Mouse (Mus musculus) embryonic facial prominence, embryonic 15.5 days (tissue): Measurements from ENCODE around the gene Dnajc8. TPM values are rescaled to one million over a fixed set of nuclear protein-coding genes. Genes with fewer than 3 reads are reported as not detected.
"Not testable (repeated sequence)": the region's sequence is repeated elsewhere in the genome, so short reads cannot be mapped to it uniquely, and the experiment has no call there.

ENCODE experiments used
- ATAC-seq: fragments of 200-750 bp; cut with Nextera tagmentation; 2 replicates; pipeline ENCODE4 v1.8.0; 2017; ENCODE audit warnings: low read depth, moderate TSS enrichment; ENCODE audit not compliant: insufficient number of reproducible peaks, low FRiP score, low TSS enrichment
- H3K27ac ChIP-seq: fragments of 300-500 bp; sonication (generic); replicated peaks from 2 replicates; pipeline ENCODE4 v1.5.1; 2015; ENCODE audit warnings: mild to moderate bottlenecking, inconsistent platforms
- H3K27me3 ChIP-seq: fragments of 300-500 bp; sonication (generic); 2 replicates; pipeline ENCODE4 v1.6.1; 2015; ENCODE audit warnings: inconsistent platforms
- H3K36me3 ChIP-seq: fragments of 300-500 bp; sonication (generic); 2 replicates; pipeline ENCODE4 v1.6.1; 2015; ENCODE audit warnings: mild to moderate bottlenecking, inconsistent platforms
- H3K4me1 ChIP-seq: fragments of 300-500 bp; sonication (generic); 2 replicates; pipeline ENCODE4 v1.6.1; 2015; ENCODE audit warnings: inconsistent platforms
- H3K4me2 ChIP-seq: fragments of 300-500 bp; sonication (generic); replicated peaks from 2 replicates; pipeline ENCODE4 v1.6.1; 2015; ENCODE audit warnings: mild to moderate bottlenecking, inconsistent platforms
- H3K4me3 ChIP-seq: fragments of 300-500 bp; sonication (generic); replicated peaks from 2 replicates; pipeline ENCODE4 v1.5.1; 2015; ENCODE audit warnings: mild to moderate bottlenecking, inconsistent platforms
- H3K9ac ChIP-seq: fragments of 300-500 bp; sonication (generic); 2 replicates; pipeline ENCODE4 v1.6.1; 2015; ENCODE audit warnings: inconsistent platforms
- H3K9me3 ChIP-seq: fragments of 300-500 bp; sonication (generic); replicated peaks from 2 replicates; pipeline ENCODE4 v1.6.1; 2016; ENCODE audit warnings: inconsistent platforms
- WGBS: fragments of 180-500 bp; shearing (Covaris S2); methylation state at CpG from one replicate; pipeline ENCODE4 v1.1.7; 2015; 5-methylcytosine and 5-hydroxymethylcytosine counted together
- polyA plus RNA-seq: library from polyadenylated mRNA; unstranded; fragments of >200 nt; fragmentation: Nextera tagmentation; extraction: Ambion mirVana; gene quantifications from 2 replicates; pipeline ENCODE4 v1.2.1, GENCODE M21; 2015

Dnajc8 gene
- polyA plus RNA-seq, 1 experiment from 2014 or later, result 149 TPM

DNA sequence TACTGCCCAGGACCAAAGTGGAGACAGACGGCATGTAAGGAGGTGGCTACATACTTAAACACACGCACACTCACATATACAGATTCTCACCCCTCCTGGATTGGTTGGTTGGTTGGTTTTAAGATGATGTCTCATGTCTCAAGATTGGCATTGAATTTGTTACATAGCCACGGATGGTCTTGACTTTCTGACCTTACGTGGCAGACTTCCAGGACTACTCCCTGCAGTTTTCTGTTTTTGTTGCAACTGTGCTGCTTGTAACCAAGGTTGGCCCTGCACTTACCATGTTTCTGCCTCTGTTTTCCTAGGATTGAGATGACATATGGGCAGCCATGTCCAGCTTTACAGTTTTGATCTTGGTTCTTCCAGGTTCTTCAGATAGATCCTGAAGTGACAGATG, 6.1 kb downstream of the Dnajc8 start:
- peaks cover 74% of the 10 kb centered on the region for H3K36me3 ChIP-seq
- no peak for ATAC-seq
- 85% methylated on average over 4 of the region's 4 CpGs for WGBS
- H3K27ac ChIP-seq, result no peak overlapping the region
- peaks cover 10% of the 10 kb centered on the region for H3K4me1 ChIP-seq
- H3K4me3 ChIP-seq, result no peak overlapping the region
- no peaks in the 10 kb centered on the region for H3K27me3 ChIP-seq
- no peak overlapping the region for H3K4me2 ChIP-seq
- H3K9me3 ChIP-seq, result no peaks in the 10 kb centered on the region
- no peak overlapping the region for H3K9ac ChIP-seq

DNA sequence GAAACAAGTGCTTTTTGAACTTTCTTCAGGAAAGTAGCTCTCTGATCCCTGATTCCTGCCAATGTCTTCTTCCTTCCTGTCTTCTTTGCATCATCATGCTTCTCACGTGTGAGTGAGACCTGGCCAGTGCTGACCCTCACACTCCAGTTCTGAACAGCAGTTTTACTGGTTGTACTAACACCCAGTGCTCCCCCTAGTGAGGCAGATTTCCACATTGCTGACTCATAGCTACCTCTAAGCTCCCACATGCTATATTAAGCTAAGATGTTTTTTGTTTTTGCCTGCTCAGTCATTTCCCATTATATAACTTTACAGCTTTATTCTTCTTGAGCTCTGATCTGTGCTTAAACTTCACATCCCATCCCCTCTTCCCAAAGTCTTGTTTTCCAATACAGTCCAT, 7.4 kb downstream of the Dnajc8 start:
- H3K4me3 ChIP-seq, result no peak overlapping the region
- H3K27ac ChIP-seq, result no peak overlapping the region
- H3K36me3 ChIP-seq, result peaks cover 87% of the 10 kb centered on the region
- 52% methylated on average over 1 of the region's 1 CpGs for WGBS
- H3K4me2 ChIP-seq, result no peak overlapping the region
- no peak for ATAC-seq
- no peaks in the 10 kb centered on the region for H3K9me3 ChIP-seq
- H3K4me1 ChIP-seq, result no peaks in the 10 kb centered on the region
- H3K9ac ChIP-seq, result no peak overlapping the region
- H3K27me3 ChIP-seq, result no peaks in the 10 kb centered on the region

DNA sequence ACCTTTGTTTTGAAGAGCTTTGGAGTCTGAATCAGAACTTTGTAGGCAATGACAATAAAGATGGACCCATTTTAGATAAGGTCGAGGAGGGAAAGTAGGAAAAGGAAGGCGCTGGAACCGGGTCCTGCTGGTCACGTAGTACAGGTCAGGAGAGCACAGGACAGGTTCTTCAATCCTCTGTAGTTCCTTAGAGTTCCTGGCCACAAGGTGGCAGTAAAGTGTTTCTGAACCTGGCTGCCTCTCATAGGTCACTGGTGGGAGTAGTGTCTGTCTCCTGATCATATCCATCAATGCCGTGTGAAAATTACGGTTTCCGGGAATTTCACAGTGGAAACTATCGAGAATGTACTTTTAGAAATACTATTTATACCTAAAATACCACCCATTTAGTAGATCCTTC, 10.5 kb downstream of the Dnajc8 start:
- WGBS, result 33% methylated on average over 8 of the region's 8 CpGs
- no peak for ATAC-seq
- peaks cover 94% of the 10 kb centered on the region for H3K36me3 ChIP-seq

DNA sequence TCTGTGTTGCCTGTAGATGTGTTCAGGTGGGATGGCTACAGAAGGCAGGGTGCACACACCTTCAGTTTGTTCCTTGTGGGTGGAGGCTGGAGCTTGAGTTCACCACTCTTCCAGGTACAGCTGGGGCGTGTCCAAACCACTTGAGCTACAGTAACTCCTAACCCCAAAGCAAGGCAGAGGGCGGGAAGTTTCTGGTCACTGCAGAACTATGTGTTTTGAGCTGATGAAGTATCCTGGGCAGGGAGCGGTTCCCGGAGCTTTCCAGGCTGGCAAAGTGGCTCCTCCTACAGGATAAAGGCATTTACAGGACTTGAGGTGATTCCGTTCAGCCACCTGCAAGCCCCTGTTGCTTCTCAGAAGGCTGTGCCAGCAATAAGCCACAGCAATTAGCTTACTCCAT, 18.9 kb downstream of the Dnajc8 start:
- H3K9ac ChIP-seq, result no peak overlapping the region
- no peak overlapping the region for H3K4me3 ChIP-seq
- no peaks in the 10 kb centered on the region for H3K9me3 ChIP-seq
- no peak for ATAC-seq
- no peaks in the 10 kb centered on the region for H3K27me3 ChIP-seq
- H3K4me2 ChIP-seq, result no peak overlapping the region
- H3K36me3 ChIP-seq, result peaks cover 45% of the 10 kb centered on the region
- 64% methylated on average over 5 of the region's 5 CpGs for WGBS
- H3K4me1 ChIP-seq, result no peaks in the 10 kb centered on the region
- H3K27ac ChIP-seq, result no peak overlapping the region

More for the DNA sequence above, 10.5 kb downstream of the Dnajc8 start:
- Histone ChIP-seq H3K4me2 (no peak overlapping the region), H3K4me3 (no peak overlapping the region), H3K9ac (no peak overlapping the region), H3K4me1 (no peaks in the 10 kb centered on the region), H3K27ac (no peak overlapping the region), H3K27me3 (no peaks in the 10 kb centered on the region), H3K9me3 (no peaks in the 10 kb centered on the region)

DNA sequence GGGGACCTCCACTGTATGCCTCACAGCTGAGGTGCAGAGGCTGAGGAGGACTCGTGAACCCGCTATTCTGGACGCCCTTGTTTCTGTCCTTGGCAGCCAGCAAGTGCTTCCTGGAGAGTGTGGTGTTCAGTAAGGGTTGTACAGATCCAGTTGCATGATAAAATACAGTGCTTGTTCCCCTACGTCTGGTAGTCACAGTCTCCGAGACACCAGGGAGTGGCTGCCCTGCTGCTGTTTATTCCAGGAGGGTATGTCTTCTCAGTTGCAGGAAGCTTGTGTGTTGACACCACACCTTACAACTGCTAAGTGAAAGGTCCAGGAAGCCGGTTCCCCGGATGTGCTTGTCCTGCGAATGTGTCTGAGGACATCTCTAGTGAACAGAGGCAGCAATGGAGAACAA, 19.3 kb downstream of the Dnajc8 start:
- Histone ChIP-seq H3K27me3 (no peaks in the 10 kb centered on the region), H3K27ac (no peak overlapping the region), H3K4me3 (no peak overlapping the region), H3K9ac (no peak overlapping the region), H3K9me3 (no peaks in the 10 kb centered on the region), H3K4me1 (no peaks in the 10 kb centered on the region), H3K4me2 (no peak overlapping the region), H3K36me3 (peaks cover 41% of the 10 kb centered on the region)
- ATAC-seq, result no peak
- WGBS, result 74% methylated on average over 8 of the region's 8 CpGs

DNA sequence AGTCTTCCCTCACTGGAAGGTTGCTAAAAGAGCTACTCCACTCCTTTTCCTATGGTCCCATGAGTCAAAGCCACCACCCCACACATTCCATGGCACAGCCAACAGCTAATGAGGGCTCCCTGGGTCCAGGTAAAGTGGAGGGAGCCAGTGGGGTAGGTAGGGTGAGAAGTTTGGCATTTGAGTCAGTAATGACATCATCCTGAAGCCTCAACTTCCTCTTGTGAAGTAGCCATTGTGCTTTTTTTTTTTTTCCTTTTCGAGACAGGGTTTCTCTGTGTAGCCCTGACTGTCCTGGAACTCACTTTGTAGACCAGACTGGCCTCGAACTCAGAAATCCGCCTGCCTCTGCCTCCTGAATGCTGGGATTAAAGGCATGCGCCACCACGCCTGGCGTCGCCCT, 20.2 kb downstream of the Dnajc8 start:
- ATAC-seq, H3K27ac ChIP-seq, H3K4me1 ChIP-seq, H3K9ac ChIP-seq, H3K4me3 ChIP-seq, H3K4me2 ChIP-seq, H3K27me3 ChIP-seq, H3K9me3 ChIP-seq: not testable (repeated sequence)
- 91% methylated on average over 7 of the region's 7 CpGs for WGBS
- peaks cover 34% of the 10 kb centered on the region for H3K36me3 ChIP-seq

DNA sequence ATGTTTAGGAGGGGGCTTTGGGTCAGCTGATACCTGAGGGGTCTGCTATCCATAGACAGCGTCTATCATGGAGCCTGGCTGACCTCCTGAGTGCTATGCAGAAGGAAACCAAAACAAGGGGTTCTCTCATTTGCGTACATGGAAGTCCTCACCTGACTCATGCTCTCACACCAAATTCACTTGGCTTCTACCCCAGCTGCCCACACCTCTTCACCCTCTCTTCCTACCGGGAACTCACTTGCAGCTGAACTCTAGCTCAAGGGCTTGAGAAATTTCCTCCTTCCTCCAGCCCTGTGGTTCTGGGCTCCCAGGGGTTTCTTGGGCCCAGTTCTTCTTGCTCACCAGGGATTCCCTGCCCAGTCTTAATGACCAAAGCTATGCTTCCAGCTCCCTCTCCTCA, 27.9 kb downstream of the Dnajc8 start:
- ATAC-seq, result no peak
- no peak overlapping the region for H3K4me3 ChIP-seq
- H3K36me3 ChIP-seq, result no peaks in the 10 kb centered on the region
- WGBS, result 73% methylated on average over 3 of the region's 3 CpGs
- no peak overlapping the region for H3K9ac ChIP-seq
- no peaks in the 10 kb centered on the region for H3K9me3 ChIP-seq
- no peaks in the 10 kb centered on the region for H3K4me1 ChIP-seq
- no peak overlapping the region for H3K27ac ChIP-seq
- H3K27me3 ChIP-seq, result no peaks in the 10 kb centered on the region
- H3K4me2 ChIP-seq, result no peak overlapping the region

DNA sequence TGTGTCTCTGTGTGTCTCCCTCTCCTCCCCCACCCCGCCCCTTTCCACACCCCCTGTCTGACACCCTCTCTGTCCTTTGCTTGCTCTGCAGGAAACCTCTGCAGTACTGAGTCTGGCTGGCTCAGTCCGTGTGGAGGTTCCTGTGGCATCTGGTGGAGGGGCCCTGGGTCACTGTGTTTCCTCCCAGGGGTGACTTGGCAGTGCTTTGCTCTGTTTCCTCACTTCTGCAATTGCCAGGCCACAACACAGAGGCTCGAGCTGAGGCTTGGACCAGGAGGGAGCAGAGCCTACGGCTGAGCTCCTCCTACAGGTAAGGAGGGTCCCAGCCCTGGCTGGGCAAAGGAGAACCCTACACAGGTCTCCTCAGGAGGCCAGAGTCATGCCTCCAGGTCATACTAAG, 28.6 kb downstream of the Dnajc8 start, which contains the start of gene Ptafr:
TSS of gene Ptafr (plus strand) at position 103 of the 400 bp plus-strand sequence.
- Histone ChIP-seq H3K4me1 (no peaks in the 10 kb centered on the region), H3K9ac (no peak within 1 kb of the TSS; the same call in 1 of the 2 replicates), H3K4me3 (no peak within 1 kb of the TSS), H3K36me3 (no peaks in the 10 kb centered on the region), H3K27ac (no peak within 1 kb of the TSS), H3K9me3 (no peaks in the 10 kb centered on the region), H3K27me3 (no peaks in the 10 kb centered on the region), H3K4me2 (no peak within 1 kb of the TSS)
- no peak for ATAC-seq
- WGBS, result 32% methylated on average over 4 of the region's 4 CpGs

DNA sequence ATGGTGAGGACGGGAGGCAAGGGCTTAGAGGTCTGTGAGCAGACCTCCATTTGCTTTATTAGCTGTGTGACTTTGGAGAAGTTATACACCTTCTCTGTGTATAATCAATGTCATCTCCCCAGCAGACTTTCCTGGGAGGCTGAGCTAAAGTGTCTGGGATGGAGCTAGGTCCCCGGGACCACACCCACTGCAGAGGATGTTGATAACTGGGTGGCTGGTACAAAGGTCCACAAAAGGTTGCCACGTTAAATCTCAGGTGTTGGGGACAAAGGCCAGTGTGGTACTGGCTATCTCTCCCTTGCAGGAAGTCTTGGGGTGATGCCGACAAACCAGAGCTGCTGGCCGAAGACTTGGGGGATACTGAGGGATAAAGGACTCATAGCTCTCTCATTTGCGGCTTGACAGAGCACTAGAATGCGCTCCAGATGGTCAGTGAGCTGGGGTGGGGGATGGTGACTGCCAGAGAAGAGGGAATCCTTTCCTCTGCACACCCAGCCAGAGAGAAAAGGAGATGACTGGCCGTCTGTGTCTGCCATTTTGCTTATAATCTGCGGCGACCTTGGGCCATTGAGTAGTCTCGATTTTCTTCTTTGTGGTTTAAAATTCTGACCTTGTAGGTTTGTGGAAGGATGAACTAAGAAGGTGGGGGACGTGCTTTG, 29.9 kb downstream of the Dnajc8 start:
- ATAC-seq, result no peak
- Histone ChIP-seq H3K4me2 (no peak overlapping the region), H3K4me3 (no peak overlapping the region), H3K27me3 (no peaks in the 10 kb centered on the region), H3K4me1 (no peaks in the 10 kb centered on the region), H3K36me3 (no peaks in the 10 kb centered on the region), H3K27ac (no peak overlapping the region), H3K9me3 (no peaks in the 10 kb centered on the region), H3K9ac (no peak overlapping the region)
- WGBS, result 67% methylated on average over 12 of the region's 12 CpGs

DNA sequence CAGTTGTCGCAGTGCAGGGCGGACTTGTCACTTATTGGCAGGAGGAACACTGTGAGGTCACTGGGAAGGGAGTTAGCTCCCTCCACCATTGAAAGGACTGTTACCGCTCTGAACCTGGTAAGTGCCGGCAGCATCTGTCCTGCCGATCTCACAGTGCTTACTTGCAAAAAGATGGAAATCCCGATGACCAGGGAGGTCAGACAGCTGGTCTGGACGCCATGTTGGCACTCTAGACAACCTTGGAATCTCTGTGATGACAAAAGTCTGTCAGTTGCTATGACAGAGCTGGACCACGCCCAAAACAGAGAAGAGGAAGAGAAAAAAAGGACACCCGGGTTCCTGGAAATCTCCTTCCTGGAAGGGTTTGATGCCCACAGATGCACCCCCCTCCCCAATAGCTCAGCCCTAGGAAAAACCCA, 32.0 kb downstream of the Dnajc8 start:
- H3K27ac ChIP-seq, result no peak overlapping the region
- no peak overlapping the region for H3K4me3 ChIP-seq
- H3K27me3 ChIP-seq, result no peaks in the 10 kb centered on the region
- no peak overlapping the region for H3K4me2 ChIP-seq
- H3K9ac ChIP-seq, result no peak overlapping the region
- no peak for ATAC-seq
- 66% methylated on average over 9 of the region's 9 CpGs for WGBS
- H3K36me3 ChIP-seq, result no peaks in the 10 kb centered on the region
- H3K4me1 ChIP-seq, result no peaks in the 10 kb centered on the region
- no peaks in the 10 kb centered on the region for H3K9me3 ChIP-seq

DNA sequence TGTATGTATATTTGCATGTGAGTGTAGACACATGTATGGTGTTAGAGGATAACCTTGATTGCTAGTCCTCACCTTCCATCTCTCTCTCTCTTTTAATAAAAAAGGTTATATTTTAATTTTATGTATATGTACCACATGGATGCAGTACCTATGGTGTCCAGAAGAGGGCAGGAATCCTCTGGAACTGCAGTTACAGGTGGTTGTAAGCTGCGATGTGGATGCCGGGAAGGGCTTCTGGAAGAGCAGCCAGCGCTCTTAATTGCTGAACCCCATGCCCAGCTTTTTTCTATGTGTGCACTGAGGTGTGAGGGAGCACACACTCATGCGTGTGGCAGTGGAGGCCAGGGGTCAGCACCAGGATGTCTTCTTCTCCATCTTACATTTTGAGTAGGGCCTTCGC, 33.8 kb downstream of the Dnajc8 start:
- Histone ChIP-seq H3K9me3 (no peaks in the 10 kb centered on the region), H3K4me1 (no peaks in the 10 kb centered on the region), H3K27me3 (no peaks in the 10 kb centered on the region), H3K27ac (no peak overlapping the region), H3K36me3 (no peaks in the 10 kb centered on the region), H3K4me2 (no peak overlapping the region), H3K9ac (no peak overlapping the region), H3K4me3 (no peak overlapping the region)
- 87% methylated on average over 5 of the region's 5 CpGs for WGBS
- ATAC-seq, result no peak

DNA sequence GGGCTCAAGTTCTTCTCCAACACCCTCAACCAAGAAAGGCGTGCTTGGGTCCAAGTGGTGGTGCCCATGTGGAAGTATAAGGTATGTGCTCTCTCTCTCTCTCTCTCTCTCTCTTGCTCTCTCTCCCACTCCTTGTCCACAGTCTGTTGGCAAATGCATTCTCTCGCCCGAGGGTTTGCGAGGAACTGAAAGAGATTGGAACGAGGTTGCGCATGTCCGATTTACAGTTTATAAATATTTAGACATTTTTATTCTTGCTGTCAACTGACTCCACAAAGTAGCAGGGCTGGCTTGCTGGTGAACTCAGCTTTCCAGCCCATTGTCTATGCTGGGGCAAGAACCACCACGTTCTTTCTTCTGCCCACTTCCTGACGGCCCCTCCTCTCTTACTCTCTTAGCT, 35.8 kb downstream of the Dnajc8 start:
- H3K9ac ChIP-seq, result no peak overlapping the region
- no peaks in the 10 kb centered on the region for H3K36me3 ChIP-seq
- H3K4me1 ChIP-seq, result no peaks in the 10 kb centered on the region
- H3K27me3 ChIP-seq, result no peaks in the 10 kb centered on the region
- WGBS, result 75% methylated on average over 9 of the region's 9 CpGs
- no peak overlapping the region for H3K27ac ChIP-seq
- no peaks in the 10 kb centered on the region for H3K9me3 ChIP-seq
- H3K4me3 ChIP-seq, result no peak overlapping the region
- no peak overlapping the region for H3K4me2 ChIP-seq
- ATAC-seq, result no peak
